Mouse (Mus musculus): Measurements from ENCODE around the gene Lrrc73. TPM values are rescaled to one million over a fixed set of nuclear protein-coding genes. Genes with fewer than 3 reads are reported as not detected.

Gene Lrrc73
- polyA plus RNA-seq, 1 experiment from 2014 or later, result 0.59 TPM

DNA sequence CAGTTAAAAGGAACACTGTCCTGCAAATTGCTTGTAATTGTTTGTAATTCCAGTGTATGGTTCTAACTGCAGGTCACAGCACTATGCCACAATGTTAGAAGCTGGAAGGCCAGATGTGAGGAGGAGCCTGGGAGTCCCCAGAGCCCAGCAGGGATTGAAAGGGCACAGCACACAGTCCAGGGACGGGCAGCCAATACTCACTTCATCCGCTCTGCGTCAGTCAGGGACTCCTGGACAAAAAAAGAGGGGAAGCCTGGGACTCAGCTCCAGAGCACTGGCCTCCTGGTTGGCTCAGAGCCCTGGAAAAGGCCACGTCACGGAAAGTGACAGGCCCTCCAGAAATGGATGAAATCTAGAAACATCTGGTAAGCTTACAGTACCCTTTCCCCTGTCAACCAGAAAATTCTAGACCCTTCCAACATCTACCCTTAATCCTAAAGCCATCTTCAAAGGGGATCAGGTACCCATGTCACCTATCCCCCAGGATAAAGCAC, 8.9 kb downstream of the Lrrc73 start:
- peaks cover 98% of the 10 kb centered on the region for H3K36me3 ChIP-seq
- no peak overlapping the region for H3K4me3 ChIP-seq
- 81% methylated on average over 5 of the region's 5 CpGs for WGBS
- no peaks in the 10 kb centered on the region for H3K27me3 ChIP-seq (replicated peaks)
- no peak overlapping the region for H3K9ac ChIP-seq
- no peak for ATAC-seq (ENCODE audit: extremely low read depth, insufficient number of reproducible peaks, low FRiP score, low TSS enrichment)
- H3K4me1 ChIP-seq, result peaks cover 17% of the 10 kb centered on the region
- no peaks in the 10 kb centered on the region for H3K9me3 ChIP-seq
- H3K27ac ChIP-seq (replicated peaks), result no peak overlapping the region; the same call in 1 of the 2 replicates
- no peak overlapping the region for H3K4me2 ChIP-seq

- H3K4me3 ChIP-seq, result no peak overlapping the region
- H3K9ac ChIP-seq, result no peak overlapping the region
- H3K4me2 ChIP-seq, result no peak overlapping the region
- no peaks in the 10 kb centered on the region for H3K9me3 ChIP-seq
- 83% methylated on average over 12 of the region's 12 CpGs for WGBS
- peaks cover 32% of the 10 kb centered on the region for H3K4me1 ChIP-seq
- peaks cover 86% of the 10 kb centered on the region for H3K36me3 ChIP-seq
- no peaks in the 10 kb centered on the region for H3K27me3 ChIP-seq (replicated peaks)
- ATAC-seq (ENCODE audit: extremely low read depth, insufficient number of reproducible peaks, low FRiP score, low TSS enrichment), result no peak
- H3K27ac ChIP-seq (replicated peaks), result no peak overlapping the region
Observed at GRCm38 (mm10) chr17:46265502-46265901, 12.2 kb downstream of the Lrrc73 start.

GRCm38 (mm10) chr17:46265918-46266618, 12.7 kb downstream of the Lrrc73 start:
- Histone ChIP-seq H3K9me3 (no peaks in the 10 kb centered on the region), H3K27me3 (replicated peaks) (no peaks in the 10 kb centered on the region), H3K4me2 (no peak overlapping the region), H3K9ac (0 out of 2 replicates have a peak overlapping the region, but pooled peaks have one; percentile 15), H3K36me3 (peaks cover 86% of the 10 kb centered on the region), H3K27ac (replicated peaks) (0 out of 2 replicates have a peak overlapping the region, but pooled peaks have one; percentile 24), H3K4me3 (no peak overlapping the region), H3K4me1 (peaks cover 32% of the 10 kb centered on the region)
- WGBS, result 25% methylated on average over 14 of the region's 14 CpGs
- ATAC-seq (ENCODE audit: extremely low read depth, insufficient number of reproducible peaks, low FRiP score, low TSS enrichment), result no peak

DNA sequence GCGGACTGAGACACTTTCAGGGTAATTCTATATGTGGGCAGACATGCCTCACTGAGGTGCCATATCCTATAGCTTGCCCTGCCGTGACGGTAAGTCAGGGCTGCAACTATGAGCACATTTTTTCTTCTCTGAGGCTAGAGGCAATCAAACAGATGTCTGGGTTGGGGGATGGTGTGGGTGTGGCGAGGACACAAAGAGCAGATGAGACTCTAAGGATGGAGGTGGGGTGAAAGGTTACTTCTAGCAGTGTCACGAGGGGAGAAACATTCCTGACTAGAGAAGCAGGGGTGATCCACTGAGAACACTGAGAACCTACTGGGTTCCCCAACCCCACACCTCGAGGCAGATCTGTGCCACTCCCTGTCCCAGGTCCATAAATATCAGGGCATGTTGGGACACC, 13.7 kb downstream of the Lrrc73 start:
- no peaks in the 10 kb centered on the region for H3K9me3 ChIP-seq
- no peak for ATAC-seq (ENCODE audit: extremely low read depth, insufficient number of reproducible peaks, low FRiP score, low TSS enrichment)
- 67% methylated on average over 6 of the region's 6 CpGs for WGBS
- H3K4me1 ChIP-seq, result peaks cover 37% of the 10 kb centered on the region
- H3K27me3 ChIP-seq (replicated peaks), result no peaks in the 10 kb centered on the region
- H3K9ac ChIP-seq, result peak overlapping the region; percentile 33; the same call in 1 of the 2 replicates
- no peak overlapping the region for H3K4me2 ChIP-seq
- H3K27ac ChIP-seq (replicated peaks), result no peak overlapping the region
- no peak overlapping the region for H3K4me3 ChIP-seq
- peaks cover 86% of the 10 kb centered on the region for H3K36me3 ChIP-seq

DNA sequence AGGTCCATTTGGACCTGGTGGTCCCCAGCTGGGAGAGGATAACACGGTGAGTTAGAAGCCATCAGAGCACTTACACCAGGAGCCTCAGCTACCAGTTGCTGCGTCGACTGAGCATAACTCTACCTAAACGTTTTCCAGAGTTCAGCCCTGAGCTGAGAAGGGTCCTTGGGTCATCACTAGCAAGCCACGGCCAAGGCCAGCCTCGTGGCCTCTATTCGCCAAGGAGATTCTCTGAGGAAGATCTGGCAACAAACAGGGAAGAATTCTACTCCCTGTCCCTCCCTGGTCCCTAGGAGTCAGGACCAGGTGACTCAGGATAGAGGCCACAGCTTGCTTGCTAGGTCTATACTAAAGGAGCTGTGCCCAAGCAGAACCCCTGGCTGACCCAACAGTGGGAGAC, 14.2 kb downstream of the Lrrc73 start:
- no peaks in the 10 kb centered on the region for H3K27me3 ChIP-seq (replicated peaks)
- H3K4me2 ChIP-seq, result no peak overlapping the region
- H3K27ac ChIP-seq (replicated peaks), result no peak overlapping the region
- peak overlapping the region; percentile 3; the same call in 1 of the 2 replicates for H3K9ac ChIP-seq
- ATAC-seq (ENCODE audit: extremely low read depth, insufficient number of reproducible peaks, low FRiP score, low TSS enrichment), result no peak
- no peaks in the 10 kb centered on the region for H3K9me3 ChIP-seq
- no peak overlapping the region for H3K4me3 ChIP-seq
- H3K36me3 ChIP-seq, result peaks cover 83% of the 10 kb centered on the region
- WGBS, result 74% methylated on average over 7 of the region's 7 CpGs
- peaks cover 41% of the 10 kb centered on the region for H3K4me1 ChIP-seq

GRCm38 (mm10) chr17:46268026-46268720, 14.8 kb downstream of the Lrrc73 start:
- H3K4me3 ChIP-seq, result no peak overlapping the region
- H3K36me3 ChIP-seq, result peaks cover 81% of the 10 kb centered on the region
- H3K9me3 ChIP-seq, result no peaks in the 10 kb centered on the region
- H3K4me2 ChIP-seq, result no peak overlapping the region
- no peak overlapping the region; the same call in 1 of the 2 replicates for H3K9ac ChIP-seq
- ATAC-seq (ENCODE audit: extremely low read depth, insufficient number of reproducible peaks, low FRiP score, low TSS enrichment), result no peak
- no peaks in the 10 kb centered on the region for H3K27me3 ChIP-seq (replicated peaks)
- H3K27ac ChIP-seq (replicated peaks), result no peak overlapping the region
- peaks cover 48% of the 10 kb centered on the region for H3K4me1 ChIP-seq
- 60% methylated on average over 10 of the region's 10 CpGs for WGBS

GRCm38 (mm10) chr17:46269771-46270534, 16.6 kb downstream of the Lrrc73 start:
- Histone ChIP-seq H3K36me3 (peaks cover 76% of the 10 kb centered on the region), H3K27me3 (replicated peaks) (no peaks in the 10 kb centered on the region), H3K4me3 (no peak overlapping the region), H3K4me1 (peaks cover 66% of the 10 kb centered on the region), H3K4me2 (no peak overlapping the region), H3K27ac (replicated peaks) (no peak overlapping the region), H3K9ac (peak overlapping the region; percentile 28), H3K9me3 (no peaks in the 10 kb centered on the region)
- no peak for ATAC-seq (ENCODE audit: extremely low read depth, insufficient number of reproducible peaks, low FRiP score, low TSS enrichment)
- 83% methylated on average over 19 of the region's 19 CpGs for WGBS

DNA sequence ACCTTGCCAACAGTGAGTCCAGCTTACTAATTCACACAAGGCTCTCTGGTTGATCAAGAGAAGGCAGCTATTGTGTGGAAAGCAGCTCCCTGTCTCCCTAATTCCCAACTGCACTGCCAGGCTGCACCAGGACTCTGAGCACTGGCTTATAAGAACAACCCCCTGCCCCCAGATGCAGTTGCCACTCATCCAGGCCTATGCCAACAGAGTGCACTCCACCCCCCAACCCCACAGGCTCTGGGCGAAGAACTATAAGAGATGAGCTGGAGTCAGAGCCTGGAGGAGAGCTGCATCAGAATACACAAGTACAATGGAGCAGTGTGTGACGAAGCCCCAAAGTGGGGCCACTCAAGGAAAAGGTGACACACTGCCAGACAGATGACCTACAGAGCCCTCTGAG, 18.7 kb downstream of the Lrrc73 start:
- WGBS, result 79% methylated on average over 2 of the region's 2 CpGs
- Histone ChIP-seq H3K9me3 (no peaks in the 10 kb centered on the region), H3K27me3 (replicated peaks) (no peaks in the 10 kb centered on the region), H3K36me3 (peaks cover 70% of the 10 kb centered on the region), H3K4me3 (no peak overlapping the region), H3K4me2 (no peak overlapping the region), H3K9ac (no peak overlapping the region), H3K4me1 (peaks cover 72% of the 10 kb centered on the region), H3K27ac (replicated peaks) (no peak overlapping the region)
- no peak for ATAC-seq (ENCODE audit: extremely low read depth, insufficient number of reproducible peaks, low FRiP score, low TSS enrichment)

GRCm38 (mm10) chr17:46272675-46273074, 19.3 kb downstream of the Lrrc73 start:
- Histone ChIP-seq H3K9me3 (no peaks in the 10 kb centered on the region), H3K4me3 (no peak overlapping the region), H3K4me1 (peaks cover 76% of the 10 kb centered on the region), H3K9ac (0 out of 2 replicates have a peak overlapping the region, but pooled peaks have one; percentile 14), H3K4me2 (no peak overlapping the region), H3K36me3 (peaks cover 71% of the 10 kb centered on the region), H3K27me3 (replicated peaks) (no peaks in the 10 kb centered on the region), H3K27ac (replicated peaks) (no peak overlapping the region)
- 75% methylated on average over 5 of the region's 5 CpGs for WGBS
- no peak for ATAC-seq (ENCODE audit: extremely low read depth, insufficient number of reproducible peaks, low FRiP score, low TSS enrichment)

DNA sequence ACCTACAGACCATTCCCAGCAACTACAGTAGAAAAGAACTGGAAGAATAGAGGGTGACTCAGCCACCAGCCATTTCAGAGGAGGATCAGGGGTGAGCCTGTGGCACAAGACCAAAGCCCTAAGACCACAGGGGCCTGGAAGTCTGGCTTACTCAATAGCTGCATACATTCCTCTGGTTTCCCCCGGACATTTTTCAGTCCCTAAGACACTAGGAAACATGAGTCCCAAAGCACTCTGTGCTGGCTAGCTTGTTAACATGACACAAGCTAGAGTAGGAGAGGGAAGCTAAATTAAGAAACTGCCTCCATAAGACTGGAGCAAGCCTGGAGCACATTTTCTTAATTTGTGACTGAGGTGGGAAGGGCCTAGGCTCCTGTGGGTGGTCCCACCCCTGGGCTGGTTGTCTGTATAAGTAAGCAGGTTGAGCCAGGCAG, 20.5 kb downstream of the Lrrc73 start:
- Histone ChIP-seq H3K4me3 (no peak overlapping the region), H3K36me3 (peaks cover 77% of the 10 kb centered on the region), H3K27ac (replicated peaks) (peak overlapping the region; percentile 75), H3K9me3 (no peaks in the 10 kb centered on the region), H3K4me2 (no peak overlapping the region), H3K9ac (peak overlapping the region; percentile 62), H3K4me1 (peaks cover 76% of the 10 kb centered on the region), H3K27me3 (replicated peaks) (no peaks in the 10 kb centered on the region)
- WGBS, result 64% methylated on average over 1 of the region's 1 CpGs
- no peak for ATAC-seq (ENCODE audit: extremely low read depth, insufficient number of reproducible peaks, low FRiP score, low TSS enrichment)

GRCm38 (mm10) chr17:46274465-46274864, 21.1 kb downstream of the Lrrc73 start:
- Histone ChIP-seq H3K4me2 (no peak overlapping the region), H3K4me1 (peaks cover 70% of the 10 kb centered on the region), H3K9me3 (no peaks in the 10 kb centered on the region), H3K27me3 (replicated peaks) (no peaks in the 10 kb centered on the region), H3K4me3 (no peak overlapping the region), H3K27ac (replicated peaks) (peak overlapping the region; percentile 75), H3K9ac (peak overlapping the region; percentile 62), H3K36me3 (peaks cover 80% of the 10 kb centered on the region)
- WGBS, result 74% methylated on average over 6 of the region's 6 CpGs
- no peak for ATAC-seq (ENCODE audit: extremely low read depth, insufficient number of reproducible peaks, low FRiP score, low TSS enrichment)

All from heart, embryonic 13.5 days (tissue).